Mouse (Mus musculus): ENCODE data around the gene Trmt10a. TPM values are rescaled to one million over a fixed set of nuclear protein-coding genes. Genes with fewer than 3 reads are reported as not detected.

The Trmt10a gene
- total and polyA plus RNA-seq, 3 experiments = 9.7 to 18.1 TPM; not detected in 1

GRCm38 (mm10) chr3:138095301-138095700 is 47.9 kb upstream of the Trmt10a start:
- TF ChIP-seq SIN3A (IDR thresholded peaks at IDR 0.05; ENCODE audit: low read length) (no peak), TBP (IDR thresholded peaks at IDR 0.05; ENCODE audit: low read depth, low read length) (no peak), POLR2AphosphoS2 (IDR thresholded peaks at IDR 0.05; ENCODE audit: low read length) (no peak), EP300 (IDR thresholded peaks at IDR 0.05; ENCODE audit: low read depth in 1 of 2, low read length in 2 of 2) (no peak), MXI1 (IDR thresholded peaks at IDR 0.05; ENCODE audit: low read depth, low read length) (no peak), ELF1 (IDR thresholded peaks at IDR 0.05; ENCODE audit: low read depth, low read length) (no peak), ZNF384 (IDR thresholded peaks at IDR 0.05; ENCODE audit: low read depth, low read length) (no peak), USF1 (IDR thresholded peaks at IDR 0.05; ENCODE audit: low read depth, low read length) (no peak), ZC3H11A (IDR thresholded peaks at IDR 0.05; ENCODE audit: low read depth, low read length) (no peak), TAL1 (IDR thresholded peaks at IDR 0.05; ENCODE audit: low read length) (no peak), POLR2A (IDR thresholded peaks at IDR 0.05; ENCODE audit: control insufficient read depth in 1 of 2, insufficient read depth in 1 of 2, low read depth in 1 of 2, low read length in 2 of 2, poor library complexity in 1 of 2) (no peak), MEF2A (IDR thresholded peaks at IDR 0.05; ENCODE audit: extremely low read depth, insufficient replicate concordance, low read depth, low read length, poor library complexity, severe bottlenecking) (no peak), GATA1 (IDR thresholded peaks at IDR 0.05; ENCODE audit: low read depth, low read length) (no peak), MYB (IDR thresholded peaks at IDR 0.05; ENCODE audit: low read depth, low read length) (no peak)
- Histone ChIP-seq H3K4me3 (ENCODE audit: control insufficient read depth in 1 of 2, insufficient read depth in 1 of 2, low read depth in 2 of 2, low read length in 2 of 2) (no peak overlapping the region), H3K79me2 (ENCODE audit: control insufficient read depth, insufficient read depth, low read length, poor library complexity) (no peaks in the 10 kb centered on the region), H3K27ac (ENCODE audit: control insufficient read depth, low read depth, low read length) (no peak overlapping the region), H3K4me1 (ENCODE audit: control insufficient read depth in 1 of 2, insufficient read depth in 2 of 2, low read length in 2 of 2) (no peaks in the 10 kb centered on the region), H3K36me3 (ENCODE audit: control insufficient read depth in 1 of 2, insufficient read depth in 2 of 2, low read length in 2 of 2) (no peaks in the 10 kb centered on the region), H3K9me3 (replicated peaks; ENCODE audit: insufficient read depth, low read length) (no peaks in the 10 kb centered on the region), H3K27me3 (ENCODE audit: control insufficient read depth in 1 of 2, insufficient read depth in 2 of 2, low read length in 2 of 2) (no peaks in the 10 kb centered on the region), H3K9ac (ENCODE audit: control insufficient read depth, low read depth, low read length, poor library complexity, severe bottlenecking) (no peak overlapping the region)
- no peak for DNase-seq (ENCODE audit: low read depth, low spot score)

GRCm38 (mm10) chr3:138095718-138096117 is 47.5 kb upstream of the Trmt10a start:
- no peaks in the 10 kb centered on the region for H3K4me1 ChIP-seq (ENCODE audit: control insufficient read depth in 1 of 2, insufficient read depth in 2 of 2, low read length in 2 of 2)
- no peaks in the 10 kb centered on the region for H3K9me3 ChIP-seq (replicated peaks; ENCODE audit: insufficient read depth, low read length)
- no peak overlapping the region for H3K27ac ChIP-seq (ENCODE audit: control insufficient read depth, low read depth, low read length)
- no peak for DNase-seq (ENCODE audit: low read depth, low spot score)
- TF ChIP-seq POLR2AphosphoS2 (IDR thresholded peaks at IDR 0.05; ENCODE audit: low read length) (no peak), ZMIZ1 (IDR thresholded peaks at IDR 0.05; ENCODE audit: low read depth, low read length) (no peak), CHD2 (IDR thresholded peaks at IDR 0.05; ENCODE audit: low read length) (no peak), ZNF384 (IDR thresholded peaks at IDR 0.05; ENCODE audit: low read depth, low read length) (no peak), CHD1 (IDR thresholded peaks at IDR 0.05; ENCODE audit: low read depth, low read length) (no peak), GATA1 (IDR thresholded peaks at IDR 0.05; ENCODE audit: low read depth, low read length) (no peak), E2F4 (IDR thresholded peaks at IDR 0.05; ENCODE audit: borderline replicate concordance, low read depth, low read length) (no peak)
- no peaks in the 10 kb centered on the region for H3K79me2 ChIP-seq (ENCODE audit: control insufficient read depth, insufficient read depth, low read length, poor library complexity)
- no peak overlapping the region for H3K9ac ChIP-seq (ENCODE audit: control insufficient read depth, low read depth, low read length, poor library complexity, severe bottlenecking)
- no peaks in the 10 kb centered on the region for H3K36me3 ChIP-seq (ENCODE audit: control insufficient read depth in 1 of 2, insufficient read depth in 2 of 2, low read length in 2 of 2)
- H3K4me3 ChIP-seq (ENCODE audit: control insufficient read depth in 1 of 2, insufficient read depth in 1 of 2, low read depth in 2 of 2, low read length in 2 of 2) = no peak overlapping the region
- no peaks in the 10 kb centered on the region for H3K27me3 ChIP-seq (ENCODE audit: control insufficient read depth in 1 of 2, insufficient read depth in 2 of 2, low read length in 2 of 2)

All from MEL (cell line).